Mouse (Mus musculus) embryo, embryonic 11.5 days (tissue): ENCODE data around the gene Olfr127.
"Not testable (repeated sequence)": the region's sequence is repeated elsewhere in the genome, so short reads cannot be mapped to it uniquely, and the experiment has no call there.

ENCODE experiments used
- DNase-seq: peaks from one replicate; pipeline ENCODE4 v3.0.0-alpha.2; 2012; ENCODE audit warnings: low read depth, low spot score

Gene Olfr127

GRCm38 (mm10) chr17:37900137-37900536, at the start of gene Olfr127:
Olfr127 (plus strand) TSS chr17:37900437.
- no peak for DNase-seq

- DNase-seq: no peak
Observed at GRCm38 (mm10) chr17:37863901-37864300, 36.3 kb upstream of the Olfr127 start.

GRCm38 (mm10) chr17:37869676-37870205, 30.5 kb upstream of the Olfr127 start:
- no peak for DNase-seq

- no peak for DNase-seq
Observed at GRCm38 (mm10) chr17:37873830-37874229, 26.4 kb upstream of the Olfr127 start.

GRCm38 (mm10) chr17:37906821-37907220, 6.6 kb downstream of the Olfr127 start:
- not testable (repeated sequence) for DNase-seq

GRCm38 (mm10) chr17:37920248-37920647, 20.0 kb downstream of the Olfr127 start, which contains the start of gene Olfr128:
Olfr128 (plus strand) TSS chr17:37920548.
- DNase-seq: no peak

GRCm38 (mm10) chr17:37952979-37953378, 52.7 kb downstream of the Olfr127 start, which contains the start of gene Olfr761:
Olfr761 (minus strand) TSS chr17:37953079.
- DNase-seq: no peak
